Mouse (Mus musculus) monocyte, adult 2 months (primary cell): Measurements from ENCODE around the gene Cd180.

ENCODE experiments used
- DNase-seq, 2 experiments: peaks; one replicate each; pipeline ENCODE4 v3.0.0; 2022; ENCODE audit warnings: low spot score in 2 of 2, low read depth in 1 of 2

The Cd180 gene

DNA sequence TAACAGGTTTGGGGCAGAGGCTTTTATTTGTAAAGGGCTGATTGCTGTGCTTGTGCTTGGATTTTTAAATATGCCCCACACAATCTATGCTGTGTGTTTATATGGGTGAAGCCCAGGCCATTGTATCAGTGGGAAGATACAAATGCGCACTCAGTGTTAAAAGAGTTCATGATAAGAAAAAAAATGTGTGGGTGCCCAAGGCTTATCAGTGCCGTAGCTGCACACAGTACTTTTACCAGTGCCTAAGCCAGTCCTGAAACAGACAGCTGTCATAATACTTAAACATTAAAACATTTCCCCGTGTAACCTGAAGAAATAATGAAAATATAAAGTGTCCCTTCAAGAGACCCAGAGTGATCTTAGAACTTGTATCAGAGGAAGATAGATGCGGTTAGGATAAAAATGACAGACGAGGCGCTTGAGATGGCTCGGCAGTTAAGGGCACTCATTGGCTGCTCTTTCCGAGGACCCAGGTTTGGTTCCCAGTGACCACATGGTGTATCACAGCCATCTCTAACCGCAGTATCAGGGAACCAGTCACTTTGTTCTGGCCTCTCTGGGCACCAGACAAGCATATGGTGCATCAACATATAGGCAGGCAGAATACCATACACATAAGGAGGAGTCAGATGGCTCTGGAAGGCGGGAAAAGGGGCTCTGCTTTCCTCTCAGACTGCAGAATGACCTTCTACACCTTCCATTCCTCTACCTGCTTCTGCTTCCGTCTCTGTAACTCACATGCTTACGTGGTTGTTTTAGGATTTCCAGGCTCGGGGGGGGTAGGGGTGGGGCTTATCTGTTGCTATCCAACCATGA, 46.6 kb downstream of the Cd180 start:
- DNase-seq, result no peak

GRCm38 (mm10) chr13:102744481-102745269, 51.3 kb downstream of the Cd180 start:
- peak in 1 of 2 experiments; percentile 16 for DNase-seq

DNA sequence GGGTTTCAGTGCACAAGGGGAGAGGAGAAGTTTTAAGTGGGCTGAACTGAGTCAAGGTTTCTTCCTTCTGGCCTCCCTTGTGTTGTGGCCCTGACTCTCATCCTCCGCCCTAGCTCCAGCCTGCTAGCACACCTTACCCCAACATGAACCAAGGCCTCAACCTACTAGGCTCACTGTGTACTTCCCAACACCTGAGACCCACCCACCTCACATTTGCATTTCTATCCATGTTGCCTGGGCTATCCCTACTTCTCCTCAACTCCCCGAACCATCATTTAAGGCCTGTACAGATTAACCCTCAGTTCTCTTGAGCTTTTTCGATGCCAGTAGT, 51.9 kb downstream of the Cd180 start:
- no peak for DNase-seq

GRCm38 (mm10) chr13:102745626-102746342, 52.4 kb downstream of the Cd180 start:
- DNase-seq, result no peak

DNA sequence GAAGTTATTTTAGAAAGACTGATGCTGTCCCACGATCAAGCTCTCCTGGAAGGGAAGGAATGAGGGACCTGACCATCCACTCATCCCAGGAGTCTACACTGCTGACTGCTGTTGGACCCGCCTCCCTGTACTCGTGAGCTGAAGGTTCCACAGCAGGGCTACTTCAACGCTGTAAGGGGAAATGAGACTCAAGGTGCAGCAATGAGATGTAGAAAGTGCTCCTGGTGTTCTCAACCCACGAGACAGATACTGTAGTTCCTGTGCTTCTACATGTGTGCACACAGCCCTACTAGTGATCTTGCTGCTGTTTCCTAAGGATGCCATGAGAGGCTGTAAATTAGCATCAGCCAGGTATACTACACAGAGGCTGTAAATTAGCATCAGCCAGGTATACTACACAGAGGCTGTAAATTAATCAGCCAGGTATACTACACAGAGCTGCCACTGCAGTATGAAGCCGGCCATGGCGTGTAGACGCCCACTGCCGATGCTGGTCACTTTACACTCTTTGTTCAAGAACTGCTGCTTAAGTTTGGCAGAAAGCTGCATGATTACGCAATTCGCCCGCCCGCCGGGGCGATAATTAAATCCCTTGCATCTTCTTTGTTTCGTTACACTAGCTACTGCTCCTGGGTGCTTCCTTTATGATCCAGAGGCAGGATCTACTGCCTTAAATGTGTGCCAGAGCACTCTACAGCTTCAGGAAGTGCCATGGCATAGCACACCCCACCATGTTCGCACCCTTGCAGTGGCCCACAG, 53.6 kb downstream of the Cd180 start:
- no peak for DNase-seq

- DNase-seq, result no peak
Measured at GRCm38 (mm10) chr13:102749194-102749593, 55.8 kb downstream of the Cd180 start.

GRCm38 (mm10) chr13:102749891-102750290, 56.5 kb downstream of the Cd180 start:
- no peak for DNase-seq

DNA sequence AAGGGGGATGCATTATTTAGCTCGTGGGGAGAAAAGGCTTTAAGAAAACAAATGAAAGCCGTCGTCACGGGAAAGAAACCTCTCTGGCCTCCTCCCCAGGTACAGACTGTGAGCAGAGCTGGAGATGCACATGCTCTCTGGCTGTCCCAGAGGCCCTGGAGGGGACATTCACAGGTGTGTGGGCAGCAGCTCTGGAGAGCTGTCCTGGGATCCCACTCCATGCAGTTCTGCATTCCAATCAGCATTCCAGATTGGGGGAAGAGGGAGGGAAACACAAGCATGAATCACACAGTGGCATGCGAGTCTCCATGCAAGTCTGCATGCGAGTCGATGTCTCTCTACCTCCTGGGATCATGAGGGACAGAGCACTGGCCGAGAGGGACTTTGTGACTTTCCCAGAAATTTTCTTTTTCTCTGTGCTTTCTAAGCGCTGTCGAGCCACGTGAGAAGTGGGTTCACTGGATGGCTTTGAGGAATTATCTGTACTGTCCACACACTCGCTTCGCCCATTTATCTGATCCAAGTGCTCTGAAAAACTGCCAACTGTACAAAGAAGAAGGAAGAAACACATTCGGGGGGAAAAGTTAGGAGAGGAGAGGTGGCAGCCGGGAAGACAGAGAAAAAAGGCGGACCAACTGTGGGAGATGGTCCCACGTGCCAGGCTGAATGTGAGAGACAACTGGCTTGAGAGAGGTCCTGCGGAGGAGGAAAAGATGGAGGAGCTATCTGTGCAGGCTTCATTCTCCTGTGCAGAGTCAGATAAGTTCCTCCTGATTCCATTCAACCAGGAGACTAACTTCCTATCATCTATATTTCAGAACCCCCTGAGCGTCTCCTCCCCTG, 60.6 kb downstream of the Cd180 start:
- no peak for DNase-seq

- no peak for DNase-seq
Measured at GRCm38 (mm10) chr13:102755124-102755523, 61.8 kb downstream of the Cd180 start.

GRCm38 (mm10) chr13:102756071-102756470, 62.7 kb downstream of the Cd180 start:
- no peak for DNase-seq

DNA sequence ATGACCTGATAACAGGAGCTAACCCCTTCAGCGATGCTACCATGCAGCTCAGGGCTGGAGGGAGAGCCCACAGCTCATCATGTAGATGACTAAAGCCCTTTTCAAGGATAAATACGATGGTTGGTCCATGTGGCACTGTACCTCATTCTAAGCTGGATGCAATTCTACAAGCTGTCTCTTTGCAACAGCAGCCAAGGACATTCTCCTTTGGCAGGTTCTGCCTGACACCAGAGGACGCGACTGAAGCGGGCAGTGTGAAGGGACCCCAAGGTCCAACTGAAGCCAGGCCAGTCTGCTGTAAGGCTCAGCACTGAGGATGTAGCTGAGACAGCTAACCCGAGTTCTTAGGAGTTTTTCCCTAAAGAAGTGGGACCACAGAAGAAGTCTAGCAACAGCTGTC, 64.7 kb downstream of the Cd180 start:
- no peak for DNase-seq

- no peak for DNase-seq
Measured at GRCm38 (mm10) chr13:102761410-102761809, 68.1 kb downstream of the Cd180 start.

DNA sequence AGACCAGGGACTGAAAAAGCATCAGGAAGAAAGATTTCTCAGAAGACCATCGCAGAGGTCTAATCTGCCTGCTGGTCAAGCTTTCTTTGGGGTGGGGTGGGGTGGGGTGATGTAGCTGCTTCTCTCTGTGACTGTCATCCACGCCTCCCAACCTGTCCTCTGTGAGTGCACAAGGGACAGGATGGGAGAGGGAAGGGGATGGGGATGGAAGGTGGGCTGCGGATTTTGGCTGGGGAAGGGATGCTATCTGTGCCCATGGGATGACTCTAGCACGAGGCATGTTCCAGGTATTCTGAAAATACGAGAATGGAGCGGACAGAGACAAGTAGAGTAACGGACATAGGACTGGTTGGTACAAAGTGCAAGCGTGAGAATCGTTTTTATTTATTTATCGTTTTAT, 68.8 kb downstream of the Cd180 start:
- DNase-seq, result no peak

DNA sequence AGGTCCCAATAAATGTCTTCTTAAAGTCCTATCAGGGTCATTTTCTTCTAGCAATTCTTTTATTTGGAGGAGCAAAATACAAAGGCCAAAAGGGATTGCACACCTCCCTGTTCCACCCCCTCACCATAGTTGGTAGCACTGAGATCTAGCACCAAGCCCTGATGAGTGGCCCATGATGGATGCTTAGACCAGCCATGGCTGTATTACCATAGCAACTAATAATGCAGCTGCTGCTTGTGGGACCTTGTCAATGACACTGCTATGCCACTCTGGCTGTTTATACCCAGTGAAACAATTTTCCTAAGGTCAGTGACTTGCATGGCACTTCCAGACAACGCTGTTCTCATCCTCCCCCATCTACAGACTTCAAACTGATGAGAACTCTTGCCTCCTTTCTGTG, 70.9 kb downstream of the Cd180 start:
- no peak for DNase-seq

DNA sequence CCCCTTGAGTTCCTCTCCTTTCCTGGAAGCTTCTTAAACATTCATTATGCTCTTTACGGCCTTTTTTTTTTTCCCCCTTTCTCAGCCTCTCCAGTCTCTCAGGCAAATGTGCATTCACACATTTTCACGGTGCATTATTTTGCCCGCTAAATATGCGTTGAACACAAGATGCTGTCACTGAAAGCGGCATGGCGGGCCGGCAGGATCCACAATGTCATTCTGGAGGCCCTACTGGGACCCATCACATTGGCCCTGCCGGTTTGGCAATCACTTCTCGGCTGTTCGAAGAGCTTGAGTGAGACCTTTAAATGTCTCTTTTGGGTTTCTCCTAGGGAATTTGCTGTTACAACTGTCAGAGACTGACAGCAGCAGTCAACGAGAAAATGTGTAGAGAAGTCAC, 71.9 kb downstream of the Cd180 start:
- DNase-seq, result no peak

GRCm38 (mm10) chr13:102767110-102767509, 73.8 kb downstream of the Cd180 start:
- no peak for DNase-seq

GRCm38 (mm10) chr13:102768512-102768911, 75.2 kb downstream of the Cd180 start:
- no peak for DNase-seq

DNA sequence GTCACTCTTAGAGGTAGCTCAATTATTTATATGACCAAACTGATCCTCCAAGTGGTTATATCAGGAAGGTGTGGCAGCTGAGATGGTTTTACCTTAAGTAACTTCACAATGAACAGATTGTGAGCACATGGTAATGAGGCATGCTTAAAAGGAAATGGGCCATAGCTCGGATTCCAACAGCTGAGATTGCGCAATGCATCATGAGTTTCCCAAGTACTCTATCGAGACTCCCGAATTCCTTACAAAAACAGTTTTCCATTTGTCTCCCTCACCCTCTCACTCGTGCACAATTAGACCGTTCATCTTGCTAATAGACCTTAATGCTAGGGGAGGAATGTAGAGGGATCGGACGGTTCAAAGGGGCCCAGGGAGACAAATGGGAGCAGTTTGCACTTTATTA, 76.8 kb downstream of the Cd180 start:
- DNase-seq, result no peak

DNA sequence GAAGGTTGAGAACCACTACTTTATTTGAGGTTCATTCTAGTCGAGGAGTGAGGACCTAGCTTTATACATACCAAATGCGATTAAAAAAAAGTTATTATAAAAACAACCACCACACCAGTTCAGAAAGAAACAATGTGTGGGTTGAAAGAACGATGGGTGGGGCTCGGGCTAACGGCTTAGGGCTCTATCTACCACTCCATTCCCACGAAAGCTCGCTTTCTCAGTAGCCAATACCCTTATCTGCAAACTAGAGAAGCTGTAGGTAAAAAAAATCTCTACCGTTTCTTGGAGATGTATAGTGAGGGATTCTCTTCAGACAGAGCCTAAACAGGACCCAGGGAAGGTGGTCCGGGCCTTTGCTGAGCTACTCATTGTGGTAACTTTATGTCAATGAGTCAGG, 79.8 kb downstream of the Cd180 start:
- DNase-seq, result no peak

- no peak for DNase-seq
Measured at GRCm38 (mm10) chr13:102774786-102775201, 81.4 kb downstream of the Cd180 start.
